Mouse (Mus musculus): Measurements from ENCODE around the gene Lrrc4. TPM values are rescaled to one million over a fixed set of nuclear protein-coding genes. Genes with fewer than 3 reads are reported as not detected.

Gene Lrrc4
- polyA plus RNA-seq, 1 experiment from 2014 or later = 0.87 TPM

GRCm38 (mm10) chr6:28853164-28853563, 21.6 kb upstream of the Lrrc4 start:
- Histone ChIP-seq H3K4me1 (peaks cover 58% of the 10 kb centered on the region), H3K4me2 (replicated peaks) (no peak overlapping the region), H3K9ac (no peak overlapping the region), H3K36me3 (no peaks in the 10 kb centered on the region), H3K4me3 (no peak overlapping the region), H3K9me3 (no peaks in the 10 kb centered on the region), H3K27me3 (no peaks in the 10 kb centered on the region), H3K27ac (no peak overlapping the region)
- no peak for ATAC-seq (ENCODE audit: insufficient number of reproducible peaks, insufficient read depth, low FRiP score, low TSS enrichment)
- WGBS = 27% methylated on average over 3 of the region's 3 CpGs

GRCm38 (mm10) chr6:28852342-28852741, 20.8 kb upstream of the Lrrc4 start:
- H3K9me3 ChIP-seq = no peaks in the 10 kb centered on the region
- no peaks in the 10 kb centered on the region for H3K36me3 ChIP-seq
- H3K27me3 ChIP-seq = no peaks in the 10 kb centered on the region
- H3K4me3 ChIP-seq = no peak overlapping the region
- no peak for ATAC-seq (ENCODE audit: insufficient number of reproducible peaks, insufficient read depth, low FRiP score, low TSS enrichment)
- WGBS = 57% methylated on average over 7 of the region's 7 CpGs
- peaks cover 61% of the 10 kb centered on the region for H3K4me1 ChIP-seq
- no peak overlapping the region for H3K4me2 ChIP-seq (replicated peaks)
- H3K27ac ChIP-seq = no peak overlapping the region
- H3K9ac ChIP-seq = no peak overlapping the region

GRCm38 (mm10) chr6:28850326-28850900, 18.9 kb upstream of the Lrrc4 start:
- no peak overlapping the region for H3K9ac ChIP-seq
- H3K36me3 ChIP-seq = no peaks in the 10 kb centered on the region
- H3K27ac ChIP-seq = no peak overlapping the region
- no peaks in the 10 kb centered on the region for H3K27me3 ChIP-seq
- WGBS = 89% methylated on average over 9 of the region's 9 CpGs
- no peak overlapping the region for H3K4me2 ChIP-seq (replicated peaks)
- ATAC-seq (ENCODE audit: insufficient number of reproducible peaks, insufficient read depth, low FRiP score, low TSS enrichment) = no peak
- H3K4me3 ChIP-seq = no peak overlapping the region
- H3K4me1 ChIP-seq = peaks cover 60% of the 10 kb centered on the region
- H3K9me3 ChIP-seq = no peaks in the 10 kb centered on the region

GRCm38 (mm10) chr6:28849317-28849716, 17.8 kb upstream of the Lrrc4 start:
- H3K36me3 ChIP-seq = no peaks in the 10 kb centered on the region
- H3K4me3 ChIP-seq = no peak overlapping the region
- no peak overlapping the region for H3K9ac ChIP-seq
- H3K4me1 ChIP-seq = peaks cover 52% of the 10 kb centered on the region
- no peak for ATAC-seq (ENCODE audit: insufficient number of reproducible peaks, insufficient read depth, low FRiP score, low TSS enrichment)
- H3K9me3 ChIP-seq = no peaks in the 10 kb centered on the region
- WGBS = 43% methylated on average over 3 of the region's 3 CpGs
- H3K27ac ChIP-seq = no peak overlapping the region
- H3K27me3 ChIP-seq = no peaks in the 10 kb centered on the region
- H3K4me2 ChIP-seq (replicated peaks) = no peak overlapping the region

- H3K4me2 ChIP-seq (replicated peaks) = no peak overlapping the region
- 65% methylated on average over 9 of the region's 9 CpGs for WGBS
- peaks cover 48% of the 10 kb centered on the region for H3K4me1 ChIP-seq
- no peak overlapping the region for H3K9ac ChIP-seq
- no peaks in the 10 kb centered on the region for H3K36me3 ChIP-seq
- no peak overlapping the region for H3K27ac ChIP-seq
- H3K27me3 ChIP-seq = no peaks in the 10 kb centered on the region
- H3K9me3 ChIP-seq = no peaks in the 10 kb centered on the region
- ATAC-seq (ENCODE audit: insufficient number of reproducible peaks, insufficient read depth, low FRiP score, low TSS enrichment) = no peak
- H3K4me3 ChIP-seq = no peak overlapping the region
Measured at GRCm38 (mm10) chr6:28848891-28849290, 17.3 kb upstream of the Lrrc4 start.

- no peak overlapping the region for H3K9ac ChIP-seq
- H3K4me2 ChIP-seq (replicated peaks) = no peak overlapping the region
- no peak overlapping the region for H3K4me3 ChIP-seq
- 0 out of 2 replicates have a peak, but pooled peaks have one; percentile 57 for ATAC-seq (ENCODE audit: insufficient number of reproducible peaks, insufficient read depth, low FRiP score, low TSS enrichment)
- peaks cover 42% of the 10 kb centered on the region for H3K4me1 ChIP-seq
- WGBS = 35% methylated on average over 6 of the region's 6 CpGs
- H3K27me3 ChIP-seq = no peaks in the 10 kb centered on the region
- H3K27ac ChIP-seq = peak overlapping the region; percentile 55; the same call in 1 of the 2 replicates
- H3K9me3 ChIP-seq = no peaks in the 10 kb centered on the region
- no peaks in the 10 kb centered on the region for H3K36me3 ChIP-seq
Measured at GRCm38 (mm10) chr6:28848285-28848794, 16.8 kb upstream of the Lrrc4 start.

GRCm38 (mm10) chr6:28847616-28848015, 16.1 kb upstream of the Lrrc4 start:
- 40% methylated on average over 6 of the region's 6 CpGs for WGBS
- no peak overlapping the region for H3K4me2 ChIP-seq (replicated peaks)
- H3K36me3 ChIP-seq = no peaks in the 10 kb centered on the region
- peaks cover 37% of the 10 kb centered on the region for H3K4me1 ChIP-seq
- no peak for ATAC-seq (ENCODE audit: insufficient number of reproducible peaks, insufficient read depth, low FRiP score, low TSS enrichment)
- H3K27ac ChIP-seq = peak overlapping the region; percentile 55
- H3K27me3 ChIP-seq = no peaks in the 10 kb centered on the region
- no peak overlapping the region for H3K9ac ChIP-seq
- no peaks in the 10 kb centered on the region for H3K9me3 ChIP-seq
- no peak overlapping the region for H3K4me3 ChIP-seq

- 37% methylated on average over 4 of the region's 4 CpGs for WGBS
- Histone ChIP-seq H3K27me3 (no peaks in the 10 kb centered on the region), H3K9ac (no peak overlapping the region), H3K4me1 (peaks cover 31% of the 10 kb centered on the region), H3K4me3 (no peak overlapping the region), H3K9me3 (no peaks in the 10 kb centered on the region), H3K4me2 (replicated peaks) (no peak overlapping the region), H3K36me3 (no peaks in the 10 kb centered on the region), H3K27ac (no peak overlapping the region)
- no peak for ATAC-seq (ENCODE audit: insufficient number of reproducible peaks, insufficient read depth, low FRiP score, low TSS enrichment)
Measured at GRCm38 (mm10) chr6:28845610-28846009, 14.1 kb upstream of the Lrrc4 start.

GRCm38 (mm10) chr6:28842375-28843276, 11.1 kb upstream of the Lrrc4 start:
- 62% methylated on average over 4 of the region's 4 CpGs for WGBS
- no peak; the same call in 1 of the 2 replicates for ATAC-seq (ENCODE audit: insufficient number of reproducible peaks, insufficient read depth, low FRiP score, low TSS enrichment)
- Histone ChIP-seq H3K4me2 (replicated peaks) (no peak overlapping the region), H3K4me3 (no peak overlapping the region), H3K4me1 (peaks cover 14% of the 10 kb centered on the region), H3K27me3 (no peaks in the 10 kb centered on the region), H3K36me3 (no peaks in the 10 kb centered on the region), H3K27ac (no peak overlapping the region), H3K9ac (no peak overlapping the region), H3K9me3 (no peaks in the 10 kb centered on the region)

- 87% methylated on average over 3 of the region's 3 CpGs for WGBS
- ATAC-seq (ENCODE audit: insufficient number of reproducible peaks, insufficient read depth, low FRiP score, low TSS enrichment) = no peak
- H3K4me1 ChIP-seq = peaks cover 7% of the 10 kb centered on the region; the same call in 1 of the 2 replicates
Measured at GRCm38 (mm10) chr6:28841569-28841968, 10.0 kb upstream of the Lrrc4 start.

GRCm38 (mm10) chr6:28836600-28836999, 5.1 kb upstream of the Lrrc4 start:
- H3K4me2 ChIP-seq (replicated peaks) = no peak overlapping the region
- no peaks in the 10 kb centered on the region for H3K9me3 ChIP-seq
- H3K4me1 ChIP-seq = peaks cover 10% of the 10 kb centered on the region
- H3K27ac ChIP-seq = no peak overlapping the region
- no peaks in the 10 kb centered on the region for H3K36me3 ChIP-seq
- peaks cover 27% of the 10 kb centered on the region for H3K27me3 ChIP-seq
- ATAC-seq (ENCODE audit: insufficient number of reproducible peaks, insufficient read depth, low FRiP score, low TSS enrichment) = no peak
- no peak overlapping the region for H3K4me3 ChIP-seq
- no peak overlapping the region for H3K9ac ChIP-seq

More at GRCm38 (mm10) chr6:28841569-28841968, 10.0 kb upstream of the Lrrc4 start:
- no peaks in the 10 kb centered on the region for H3K36me3 ChIP-seq
- no peak overlapping the region for H3K4me3 ChIP-seq
- H3K9ac ChIP-seq = no peak overlapping the region
- no peak overlapping the region for H3K4me2 ChIP-seq (replicated peaks)
- no peaks in the 10 kb centered on the region for H3K9me3 ChIP-seq
- no peak overlapping the region for H3K27ac ChIP-seq
- H3K27me3 ChIP-seq = no peaks in the 10 kb centered on the region

GRCm38 (mm10) chr6:28834046-28834445, 2.5 kb upstream of the Lrrc4 start:
- no peaks in the 10 kb centered on the region for H3K36me3 ChIP-seq
- H3K9me3 ChIP-seq = no peaks in the 10 kb centered on the region
- peaks cover 47% of the 10 kb centered on the region for H3K27me3 ChIP-seq
- H3K4me2 ChIP-seq (replicated peaks) = peak overlapping the region; percentile 99; the same call in 1 of the 2 replicates
- H3K27ac ChIP-seq = no peak overlapping the region
- whole genome bisulfite sequencing = 38% methylated on average over 2 of the region's 2 CpGs
- peak overlapping the region; percentile 63; the same call in 1 of the 2 replicates for H3K4me3 ChIP-seq
- no peak for ATAC-seq (ENCODE audit: insufficient number of reproducible peaks, insufficient read depth, low FRiP score, low TSS enrichment)
- no peak overlapping the region for H3K9ac ChIP-seq
- H3K4me1 ChIP-seq = peaks cover 16% of the 10 kb centered on the region

Measured in embryonic facial prominence, embryonic 12.5 days (tissue).